Mouse (Mus musculus) right cerebral cortex, postnatal 4 days (tissue): ENCODE measurements around the gene Mbip.

Source experiments
- DNase-seq: peaks from one replicate; pipeline ENCODE4 v3.0.0-alpha.2; 2022

The Mbip gene

DNA sequence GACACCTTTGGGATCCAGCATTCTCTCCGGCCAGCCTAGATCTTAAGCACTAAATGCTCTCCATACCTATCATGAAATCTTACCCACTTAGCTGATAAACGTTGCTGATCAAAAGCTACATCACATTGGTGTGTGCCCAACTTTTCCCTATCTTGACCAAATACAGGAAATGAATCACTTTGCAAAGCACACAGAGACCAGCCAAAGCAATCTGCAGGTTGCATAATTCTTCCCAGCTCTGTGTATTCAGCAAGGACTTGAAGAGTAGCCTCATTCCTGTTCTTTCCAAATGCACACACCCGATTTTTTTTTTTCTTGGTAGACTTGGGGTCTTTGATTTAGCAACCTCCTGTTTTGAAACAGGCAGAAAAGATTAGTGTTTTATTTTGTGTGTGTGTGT, 57.1 kb downstream of the Mbip start:
- no peak for DNase-seq

DNA sequence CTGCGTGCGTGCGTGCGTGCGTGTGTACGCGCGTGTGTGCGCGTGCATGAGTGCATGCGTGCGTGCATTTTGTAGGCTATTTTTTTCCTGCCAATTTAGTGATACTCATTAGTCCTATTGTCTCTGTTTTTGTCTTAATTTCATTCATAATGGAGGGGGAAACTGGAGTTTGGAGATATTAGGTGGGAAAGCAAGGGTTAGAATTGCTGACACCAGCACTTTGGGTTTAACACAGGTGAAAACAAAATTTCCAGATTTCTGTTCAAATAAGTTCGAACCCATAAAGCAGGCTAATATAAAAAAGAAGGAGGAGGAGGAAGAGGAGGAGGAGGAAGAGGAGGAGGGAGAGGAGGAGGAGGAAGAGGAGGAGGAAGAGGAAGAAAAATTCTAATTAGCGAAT, 58.9 kb downstream of the Mbip start:
- no peak for DNase-seq

DNA sequence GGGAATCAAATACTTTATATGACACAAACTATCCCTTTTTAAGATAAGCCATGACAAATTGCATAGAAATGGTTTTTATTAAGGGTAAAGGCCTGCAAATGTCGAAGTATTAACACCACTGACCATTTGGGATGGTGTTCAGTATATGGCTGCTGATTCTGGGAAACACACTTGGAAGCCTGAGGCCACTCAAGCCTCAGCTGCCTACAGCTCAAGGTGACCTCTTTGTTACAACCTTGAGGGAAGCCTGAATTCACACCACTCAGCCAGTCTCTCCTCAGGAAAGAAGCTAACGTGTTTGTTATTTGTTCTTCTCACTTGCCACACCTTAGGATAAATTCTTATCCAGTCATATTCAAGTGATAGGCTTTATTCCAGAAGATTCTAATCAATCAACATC, 61.5 kb downstream of the Mbip start:
- DNase-seq, result no peak

DNA sequence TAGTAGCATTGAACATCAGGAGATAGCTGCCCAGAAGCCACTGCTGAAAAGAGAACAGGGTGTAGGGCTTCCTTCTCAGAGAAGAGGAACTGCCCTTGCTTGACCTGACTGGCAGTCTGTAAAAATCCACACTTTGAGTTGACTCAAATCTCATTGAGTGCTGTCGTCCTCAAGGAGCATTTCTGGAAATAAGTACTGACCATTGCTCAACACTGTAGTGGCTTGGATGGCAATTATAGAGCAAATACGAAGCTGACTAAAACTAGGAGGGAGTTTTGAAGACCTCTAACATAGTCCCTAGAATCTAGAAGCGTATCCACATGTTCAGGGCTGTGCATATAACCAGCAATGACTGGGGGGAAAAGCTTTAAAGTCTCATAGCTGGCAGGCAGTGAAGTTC, 64.0 kb downstream of the Mbip start:
- no peak for DNase-seq
